Mouse (Mus musculus) Patski (cell line): ENCODE data around the gene Gm10972. TPM values are rescaled to one million over a fixed set of nuclear protein-coding genes. Genes with fewer than 3 reads are reported as not detected.
"Not testable (repeated sequence)": the region's sequence is repeated elsewhere in the genome, so short reads cannot be mapped to it uniquely, and the experiment has no call there.

Experiments used
- ATAC-seq: fragments of 100-300 bp; one replicate; pipeline ENCODE4 v1.8.0; 2021
- CTCF ChIA-PET: fragments of 350-600 bp; sonication (Branson Sonifier 250); formaldehyde crosslinking; loops from one replicate; lab custom pipeline; 2022; ENCODE audit warnings: inconsistent platforms; lab: Charles Lee
- POLR2A ChIA-PET: fragments of 350-600 bp; sonication (Branson Sonifier 250); formaldehyde crosslinking; loops from one replicate; lab custom pipeline; 2022; ENCODE audit warnings: antibody characterized with exemption, inconsistent platforms; lab: Charles Lee
- DNase-seq: peaks from one replicate; pipeline ENCODE4 v3.0.0-alpha.2; 2011; ENCODE audit warnings: low read depth, low spot score
- H3K27me3 ChIP-seq: fragments of 371-371 bp; one replicate; pipeline ENCODE4 v1.5.1; 2021
- CTCF ChIP-seq: fragments of 100-300 bp; IDR thresholded peaks from one replicate; pipeline ENCODE4 v1.5.1; 2021
- in situ Hi-C: fragments of 300-500 bp; cut with MboI; formaldehyde crosslinking; loops from 3 replicates; pipeline ENCODE4 v1.11.1; 2018; ENCODE audit warnings: low pct_unique_long_range_greater_than_20kb, mixed read lengths
- polyA plus RNA-seq: library from polyadenylated mRNA; unstranded; gene quantifications from one replicate; pipeline ENCODE4 v1.2.3, GENCODE M21; 2021

The Gm10972 gene
- not detected for polyA plus RNA-seq

DNA sequence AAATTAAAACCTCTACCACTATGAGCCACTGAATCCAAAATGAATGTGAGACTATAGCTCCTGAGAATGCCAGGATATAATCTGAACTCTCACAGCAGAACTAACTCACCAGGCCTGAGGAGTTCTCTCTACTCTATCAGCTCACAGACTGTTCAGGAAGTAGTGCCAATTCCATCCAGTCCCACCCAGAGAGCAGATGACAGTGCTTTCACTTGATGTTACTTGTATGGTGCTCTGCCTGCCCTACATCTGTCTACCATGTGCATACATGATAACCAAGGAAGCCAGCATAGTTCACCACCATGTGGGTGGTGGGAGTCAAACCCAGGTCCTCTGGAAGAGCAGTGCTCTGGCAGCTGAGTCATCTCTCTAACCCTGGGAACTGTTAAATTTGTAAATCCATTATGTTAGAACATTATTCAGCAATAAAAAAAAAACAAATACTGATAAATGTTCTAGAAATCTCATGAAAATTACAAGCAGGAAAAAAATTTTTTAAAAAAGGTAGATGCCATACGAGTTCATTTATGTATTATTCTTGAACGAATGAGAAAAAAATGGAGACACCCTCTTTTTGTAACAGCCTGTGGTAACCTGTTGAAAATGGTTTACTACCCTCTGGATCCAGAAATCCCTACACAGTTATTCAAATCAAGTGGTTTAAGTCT is at the start of gene Gm10972:
Gene Gm10972, plus strand, starts transcription at position 618 of the 668 bp plus-strand sequence.
- H3K27me3 ChIP-seq, DNase-seq, POLR2A ChIA-PET, ATAC-seq, CTCF ChIA-PET, in situ Hi-C loops: not testable (repeated sequence)

DNA sequence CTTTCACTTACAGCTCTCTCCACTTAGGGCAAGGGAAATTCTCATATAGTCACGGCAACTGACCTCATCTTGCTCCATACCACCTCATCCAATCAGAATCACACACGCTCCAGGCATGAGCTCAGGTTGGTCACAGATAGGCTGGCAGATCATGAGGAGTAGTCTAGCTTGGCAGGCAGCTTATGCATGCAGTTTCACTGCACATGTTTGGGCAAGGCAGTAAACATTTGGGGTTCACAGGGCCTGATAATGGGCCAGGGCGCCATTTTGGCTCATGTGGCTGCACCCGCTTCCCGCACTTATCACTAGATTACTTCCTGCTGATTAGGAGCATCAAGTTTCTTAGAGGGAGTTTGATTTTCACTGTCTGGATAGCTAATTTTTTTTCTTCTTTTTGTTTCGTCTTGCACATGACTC is 47.0 kb upstream of the Gm10972 start:
- in situ Hi-C loops: no loop called here
- H3K27me3 ChIP-seq: no peaks in the 10 kb centered on the region
- CTCF ChIA-PET: interaction anchor here (1.2 to 2.2 kb wide), 3 partner anchors 16 to 229 kb away, joined by 3 to 10 read pairs (median 3); no protein-coding TSS in a partner anchor
- TF ChIP-seq CTCF: no peak
- no peak for ATAC-seq
- POLR2A ChIA-PET: interaction anchor here (0.6 kb wide), 1 partner anchor 18 kb away, joined by 3 read pairs; no protein-coding TSS in a partner anchor
- DNase-seq: no peak

DNA sequence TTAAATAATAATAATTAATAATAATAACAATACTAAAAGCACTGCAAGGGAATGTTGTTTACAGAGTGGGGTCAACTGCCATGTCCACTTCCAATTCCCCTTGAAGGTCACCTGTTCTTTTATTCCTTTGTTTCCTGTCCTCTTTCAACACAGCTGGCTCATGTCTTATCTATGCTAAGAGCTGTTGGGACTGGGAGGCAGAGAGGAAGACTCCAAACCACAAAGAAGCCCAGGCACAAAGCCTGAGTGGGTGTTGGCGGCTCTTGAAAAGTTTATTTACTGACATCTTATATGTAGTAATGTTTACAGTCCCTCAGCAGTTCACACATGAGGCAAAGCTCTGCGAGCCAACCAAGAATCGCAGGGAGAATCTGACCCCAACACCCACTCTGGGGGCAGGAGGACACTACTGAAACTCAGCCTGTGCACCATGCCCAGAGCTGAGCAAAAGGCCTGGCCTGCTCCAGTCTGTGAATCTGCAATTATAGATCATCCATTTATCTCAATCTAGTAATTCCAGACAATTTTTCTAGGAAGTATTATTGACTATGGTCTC is 45.6 kb upstream of the Gm10972 start:
- ChIA-PET POLR2A (interaction anchor here (1.4 kb wide), 1 partner anchor 9 kb away, joined by 3 read pairs; no protein-coding TSS in a partner anchor), CTCF (interaction anchor here (0.8 to 2.2 kb wide), 5 partner anchors 11 to 66 kb away, joined by 3 to 10 read pairs (median 3); no protein-coding TSS in a partner anchor)
- H3K27me3 ChIP-seq: no peaks in the 10 kb centered on the region
- TF ChIP-seq CTCF: no peak
- ATAC-seq: no peak
- in situ Hi-C loops: no loop called here
- DNase-seq: no peak

DNA sequence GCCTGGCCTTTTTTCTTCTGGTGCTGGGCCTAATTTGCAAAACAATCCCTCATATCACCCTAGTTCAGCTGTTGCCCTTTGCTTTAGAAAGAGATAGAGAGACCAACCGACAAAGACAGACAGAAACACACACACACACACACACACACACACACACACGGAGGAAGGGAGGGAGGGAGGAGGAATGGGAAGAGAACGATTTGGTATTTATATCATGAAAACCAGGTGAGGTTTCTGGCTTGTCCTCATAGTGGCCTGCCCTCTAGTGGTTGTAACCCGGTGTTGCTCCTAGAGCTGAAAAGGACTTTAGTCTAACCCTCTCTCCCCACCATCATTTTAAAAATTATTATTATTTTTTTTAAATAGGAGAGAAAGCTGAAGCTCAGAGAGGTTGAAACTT is 41.0 kb upstream of the Gm10972 start:
- in situ Hi-C loops: loop anchor here (5.0 to 10.0 kb wide), 3 partner anchors 67 to 235 kb away; no protein-coding TSS in a partner anchor

DNA sequence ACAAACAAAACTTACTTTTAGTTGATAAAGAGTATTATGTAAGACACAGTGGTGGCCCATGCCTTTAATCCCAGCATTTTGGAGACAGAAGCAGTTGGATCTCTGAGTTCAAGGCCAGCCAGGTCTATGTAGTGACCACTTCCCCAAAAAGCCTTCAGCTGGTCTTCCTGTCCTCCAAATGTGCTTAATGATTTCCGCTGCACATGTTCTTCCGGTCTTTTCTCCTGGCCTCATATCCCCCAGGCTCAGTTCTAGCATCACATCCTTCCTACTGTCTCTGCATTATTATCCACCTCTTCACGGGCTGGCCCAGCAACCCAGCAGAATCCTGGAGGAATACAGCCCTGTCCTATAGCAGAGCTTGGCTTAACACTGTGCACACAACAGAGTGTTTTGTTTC is 33.3 kb upstream of the Gm10972 start:
- DNase-seq: no peak
- ChIA-PET POLR2A (no interaction called here), CTCF (interaction anchor here (1.4 kb wide), 1 partner anchor 14 kb away, joined by 4 read pairs; no protein-coding TSS in a partner anchor)
- in situ Hi-C loops: loop anchor here (10.0 kb wide), 1 partner anchor 75 kb away; no protein-coding TSS in a partner anchor
- no peak for ATAC-seq
- TF ChIP-seq CTCF: no peak
- no peaks in the 10 kb centered on the region for H3K27me3 ChIP-seq

More for the DNA sequence above, 41.0 kb upstream of the Gm10972 start:
- no peaks in the 10 kb centered on the region for H3K27me3 ChIP-seq
- ATAC-seq: no peak
- DNase-seq: no peak
- ChIA-PET CTCF (interaction anchor here (0.7 to 4.0 kb wide), 33 partner anchors 10 to 235 kb away, joined by 3 to 33 read pairs (median 5); no protein-coding TSS in a partner anchor), POLR2A (interaction anchor here (0.5 to 1.8 kb wide), 9 partner anchors 20 to 254 kb away, joined by 3 to 6 read pairs (median 3); no protein-coding TSS in a partner anchor)
- TF ChIP-seq CTCF: peak; percentile 83

DNA sequence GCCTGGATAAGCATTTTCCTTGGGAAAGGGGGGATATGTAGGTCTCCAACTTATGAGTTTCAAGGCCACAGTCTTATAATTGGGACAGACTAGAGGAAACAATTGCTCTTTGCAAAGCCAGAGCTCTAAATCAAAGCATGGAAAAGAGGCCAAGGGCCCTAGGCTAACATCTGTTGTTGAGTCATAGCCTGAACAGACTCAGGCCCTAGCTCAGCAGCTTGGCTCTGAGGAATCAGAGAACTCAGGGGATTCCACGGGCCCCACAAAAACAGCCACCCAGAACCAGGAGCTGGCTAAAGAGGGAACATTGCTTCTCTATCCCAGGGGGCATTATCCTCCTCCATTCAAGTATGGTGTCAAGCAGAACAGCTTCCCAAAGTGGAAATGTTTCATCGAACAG is 32.3 kb upstream of the Gm10972 start:
- H3K27me3 ChIP-seq: no peaks in the 10 kb centered on the region
- DNase-seq (peak; percentile 38), ATAC-seq (no peak)
- CTCF ChIA-PET: interaction anchor here (1.5 to 4.3 kb wide), 2 partner anchors 9 to 154 kb away, joined by 7 to 24 read pairs; no protein-coding TSS in a partner anchor
- POLR2A ChIA-PET: interaction anchor here (0.7 kb wide), 1 partner anchor 13 kb away, joined by 3 read pairs; no protein-coding TSS in a partner anchor
- TF ChIP-seq CTCF: no peak
- in situ Hi-C loops: no loop called here

DNA sequence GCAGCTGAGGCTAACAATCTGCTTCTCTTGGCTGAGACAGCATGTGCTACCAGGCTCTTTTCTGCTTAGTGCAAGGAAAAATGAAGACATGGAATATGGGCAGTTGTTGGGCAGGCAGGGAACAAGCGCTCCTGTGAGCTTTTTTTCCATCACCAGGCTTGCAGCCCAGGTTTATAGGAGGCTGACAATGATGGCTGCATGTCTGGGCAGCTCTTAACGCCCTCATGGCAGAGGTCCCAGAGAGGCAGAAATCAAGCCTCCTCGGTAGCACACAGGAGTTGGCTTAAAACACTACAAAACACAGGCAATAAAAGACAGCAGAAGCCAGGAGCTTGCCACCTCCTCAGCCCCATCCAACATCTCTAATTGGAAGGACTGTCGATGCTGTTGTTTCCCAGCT is 31.6 kb upstream of the Gm10972 start:
- H3K27me3 ChIP-seq: no peaks in the 10 kb centered on the region
- TF ChIP-seq CTCF: no peak
- ATAC-seq (no peak), DNase-seq (no peak)
- in situ Hi-C loops: no loop called here
- CTCF ChIA-PET: interaction anchor here (1.4 to 4.3 kb wide), 3 partner anchors 10 to 154 kb away, joined by 4 to 24 read pairs (median 7); no protein-coding TSS in a partner anchor
- POLR2A ChIA-PET: interaction anchor here (0.7 kb wide), 1 partner anchor 12 kb away, joined by 3 read pairs; no protein-coding TSS in a partner anchor

DNA sequence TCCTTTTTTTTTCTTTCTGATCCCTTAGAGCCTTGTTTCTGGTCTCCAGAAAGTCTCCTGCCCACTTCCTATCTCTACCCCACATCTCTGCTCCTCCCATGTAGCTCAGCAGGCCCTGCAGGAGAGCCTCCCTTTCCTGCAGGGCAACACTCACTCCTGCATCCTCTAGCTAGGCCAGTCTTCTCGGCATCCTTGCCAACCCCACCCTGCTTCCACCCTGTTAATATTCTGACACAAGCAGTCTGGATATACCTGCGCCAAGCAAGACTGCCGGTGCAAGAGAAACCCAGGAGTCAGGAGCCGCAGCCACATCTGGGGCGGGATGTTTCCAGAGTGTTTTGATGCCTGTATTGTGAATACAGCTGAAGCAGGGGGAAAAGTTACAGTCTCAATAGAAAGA is 31.1 kb upstream of the Gm10972 start:
- in situ Hi-C loops: no loop called here
- no peaks in the 10 kb centered on the region for H3K27me3 ChIP-seq
- TF ChIP-seq CTCF: no peak
- ATAC-seq (no peak), DNase-seq (no peak)
- CTCF ChIA-PET: interaction anchor here (0.7 to 4.3 kb wide), 4 partner anchors 10 to 155 kb away, joined by 4 to 24 read pairs (median 6); no protein-coding TSS in a partner anchor
- POLR2A ChIA-PET: no interaction called here

DNA sequence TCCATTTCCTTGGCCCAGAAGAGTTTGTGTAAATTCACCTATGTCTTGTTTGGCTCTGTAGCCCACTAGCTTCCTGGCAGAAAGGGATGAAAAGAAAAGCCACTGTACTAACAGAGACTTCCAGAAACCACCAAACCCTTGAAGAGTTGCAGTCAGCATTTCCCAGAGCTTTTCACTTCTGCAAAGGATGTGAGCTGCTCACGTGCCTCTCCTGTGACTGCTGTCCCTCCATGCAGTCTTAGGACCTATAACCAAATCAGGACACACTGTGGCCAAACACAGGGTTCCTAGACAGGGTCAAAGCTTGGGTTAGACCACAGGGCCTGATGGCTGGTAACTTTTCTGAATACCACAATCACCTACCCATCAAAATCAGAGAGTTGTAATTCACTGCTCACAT is 30.6 kb upstream of the Gm10972 start:
- in situ Hi-C loops: no loop called here
- TF ChIP-seq CTCF: no peak
- H3K27me3 ChIP-seq: no peaks in the 10 kb centered on the region
- CTCF ChIA-PET: interaction anchor here (0.7 to 4.3 kb wide), 3 partner anchors 11 to 111 kb away, joined by 4 to 24 read pairs (median 4); no protein-coding TSS in a partner anchor
- ATAC-seq (no peak), DNase-seq (no peak)
- POLR2A ChIA-PET: no interaction called here

DNA sequence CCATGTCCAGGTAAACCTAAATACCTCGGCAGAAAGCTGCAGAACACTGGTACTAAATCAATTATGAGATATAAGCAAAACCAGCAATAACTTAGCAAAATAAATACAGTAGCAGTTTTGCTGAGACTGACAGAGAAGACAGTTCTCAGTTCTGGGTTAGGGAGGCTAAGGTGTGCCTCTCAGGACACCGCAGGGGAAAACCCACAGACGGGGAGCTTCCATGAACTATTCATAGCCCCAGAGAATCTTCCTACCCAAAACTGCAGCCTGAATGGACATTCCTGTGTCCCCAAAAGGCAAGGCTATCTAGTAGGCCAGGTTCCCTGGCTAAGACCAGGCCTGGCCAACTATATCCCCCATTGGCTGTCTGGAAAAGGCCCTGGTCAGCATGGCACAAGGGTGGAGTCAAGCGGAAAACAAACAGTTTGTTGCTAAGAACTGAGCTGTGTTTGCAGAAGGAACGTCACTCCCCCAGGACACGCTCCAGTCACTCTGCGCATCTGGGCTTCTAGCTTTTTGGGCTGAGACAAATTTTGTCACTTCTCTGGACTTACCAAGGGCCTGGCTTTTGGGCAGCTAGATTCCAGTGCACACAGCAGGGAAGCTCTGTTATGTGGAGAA is 29.5 kb upstream of the Gm10972 start:
- ATAC-seq (no peak), DNase-seq (no peak)
- in situ Hi-C loops: no loop called here
- no peak for TF ChIP-seq CTCF
- ChIA-PET POLR2A (no interaction called here), CTCF (interaction anchor here (0.9 to 4.3 kb wide), 3 partner anchors 12 to 110 kb away, joined by 3 to 24 read pairs (median 3); no protein-coding TSS in a partner anchor)
- no peaks in the 10 kb centered on the region for H3K27me3 ChIP-seq
